Mouse (Mus musculus): ENCODE measurements around the gene Inpp4a.

Gene Inpp4a

GRCm38 (mm10) chr1:37408678-37409077 is 109.0 kb downstream of the Inpp4a start:
- DNase-seq (ENCODE audit: low read depth, low spot score) = no peak

GRCm38 (mm10) chr1:37409647-37410046 is 110.0 kb downstream of the Inpp4a start:
- no peak for DNase-seq (ENCODE audit: low read depth, low spot score)

GRCm38 (mm10) chr1:37415394-37415793 is 115.7 kb downstream of the Inpp4a start:
- no peak for DNase-seq (ENCODE audit: low read depth, low spot score)

- peak; percentile 17 for DNase-seq (ENCODE audit: low read depth, low spot score)
These were observed 119.8 kb downstream of the Inpp4a start for GRCm38 (mm10) chr1:37419420-37419819.

GRCm38 (mm10) chr1:37427144-37427875 is 127.6 kb downstream of the Inpp4a start:
- DNase-seq (ENCODE audit: low read depth, low spot score) = no peak

- no peak for DNase-seq (ENCODE audit: low read depth, low spot score)
These were observed 129.2 kb downstream of the Inpp4a start for GRCm38 (mm10) chr1:37428911-37429310.

GRCm38 (mm10) chr1:37429366-37430296 is 130.0 kb downstream of the Inpp4a start, which contains the start of the genes Coa5 and Unc50:
Gene Coa5 (minus strand): TSS chr1:37430103.
Gene Unc50 (plus strand): TSS chr1:37430139.
- DNase-seq (ENCODE audit: low read depth, low spot score) = peak; percentile 93

- no peak for DNase-seq (ENCODE audit: low read depth, low spot score)
These were observed 130.7 kb downstream of the Inpp4a start for GRCm38 (mm10) chr1:37430297-37430840.

- no peak for DNase-seq (ENCODE audit: low read depth, low spot score)
These were observed 136.8 kb downstream of the Inpp4a start for GRCm38 (mm10) chr1:37436419-37436818.

- no peak for DNase-seq (ENCODE audit: low read depth, low spot score)
These were observed 143.5 kb downstream of the Inpp4a start for GRCm38 (mm10) chr1:37442848-37443835.

- peak; percentile 17 for DNase-seq (ENCODE audit: low read depth, low spot score)
These were observed 148.9 kb downstream of the Inpp4a start for GRCm38 (mm10) chr1:37448361-37449095.

GRCm38 (mm10) chr1:37451270-37451669 is 151.6 kb downstream of the Inpp4a start:
- no peak for DNase-seq (ENCODE audit: low read depth, low spot score)

- DNase-seq (ENCODE audit: low read depth, low spot score) = no peak
These were observed 157.9 kb downstream of the Inpp4a start for GRCm38 (mm10) chr1:37457546-37457945.

All from forelimb bud, embryonic 11.5 days (tissue).